Mouse (Mus musculus) stomach, postnatal 0 days (tissue): Measurements from ENCODE around the gene Zfp69.

Source experiments
- CTCF ChIP-seq: IDR thresholded peaks from 2 replicates; pipeline ENCODE4 v1.5.1; 2016; ENCODE audit warnings: antibody characterized with exemption, low read depth, mild to moderate bottlenecking, moderate library complexity
- EP300 ChIP-seq: optimal IDR thresholded peaks from 2 replicates; pipeline ENCODE3; 2016; ENCODE audit warnings: antibody characterized with exemption

DNA sequence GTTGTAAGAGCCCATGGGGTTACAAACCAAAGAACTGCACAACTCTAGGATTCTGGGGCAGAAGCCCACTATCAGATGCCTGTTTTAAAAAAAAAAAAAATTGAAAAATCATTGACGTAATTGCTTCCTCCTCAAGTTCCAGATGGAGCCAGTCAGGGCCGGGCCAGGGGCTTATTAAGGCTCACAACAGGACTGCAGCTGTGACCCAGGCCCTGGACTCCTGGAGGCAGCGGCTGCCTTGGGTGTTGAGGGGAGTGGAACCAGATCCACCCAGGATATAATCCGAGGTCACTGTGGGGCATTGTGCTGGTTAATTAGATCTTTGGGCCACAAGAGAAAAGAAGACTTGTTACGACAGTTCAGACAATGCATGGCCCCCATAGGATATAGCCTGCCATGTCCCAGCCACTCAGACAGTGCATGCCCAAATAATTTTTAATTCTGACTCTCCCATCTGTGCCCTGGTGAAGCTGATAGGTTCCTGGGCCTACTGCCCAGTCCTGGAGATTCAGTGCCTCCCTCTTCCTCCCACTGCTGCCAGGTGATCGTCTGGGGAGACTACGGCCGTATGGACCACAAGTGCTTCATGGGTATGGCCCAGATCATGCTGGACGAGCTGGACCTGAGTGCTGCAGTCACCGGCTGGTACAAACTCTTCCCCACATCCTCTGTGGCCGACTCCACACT is 60.6 kb downstream of the Zfp69 start:
- TF ChIP-seq CTCF (no peak), EP300 (no peak)
